Mouse (Mus musculus) kidney, postnatal 25 days (tissue): ENCODE data around the gene Map1b.
A peak's percentile ranks its signal among the peaks of the same experiment; 100 is the strongest.

Source experiments
- DNase-seq, 2 experiments: peaks; one replicate each; pipeline ENCODE4 v3.0.0; 2021; ENCODE audit warnings: mixed read lengths in 2 of 2

Gene Map1b

DNA sequence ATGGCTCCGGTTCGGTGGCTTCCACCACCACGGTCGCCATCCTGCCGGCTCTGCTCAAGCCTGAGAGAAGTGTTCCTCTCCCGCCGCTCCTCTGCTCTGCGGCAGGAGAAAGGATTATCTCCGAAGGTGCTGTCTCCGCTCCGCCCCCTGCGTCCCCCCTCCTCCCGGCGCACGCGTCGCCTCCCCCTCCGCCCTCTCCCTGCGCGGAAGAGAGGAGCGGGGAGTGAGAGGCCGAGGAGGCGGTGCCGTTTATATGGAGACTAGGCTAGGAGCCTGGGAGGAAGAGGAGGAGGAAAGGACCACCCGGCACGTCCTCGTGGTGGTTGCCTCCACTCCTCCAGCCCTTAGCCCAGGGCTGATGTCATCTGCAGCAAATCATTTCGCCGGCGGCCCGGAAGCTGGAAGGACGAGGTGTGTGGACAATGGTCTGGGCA, at the start of gene Map1b:
Map1b (minus strand) TSS at position 93 of the 434 bp plus-strand sequence.
- peak; percentile 52 to 71 for DNase-seq

DNA sequence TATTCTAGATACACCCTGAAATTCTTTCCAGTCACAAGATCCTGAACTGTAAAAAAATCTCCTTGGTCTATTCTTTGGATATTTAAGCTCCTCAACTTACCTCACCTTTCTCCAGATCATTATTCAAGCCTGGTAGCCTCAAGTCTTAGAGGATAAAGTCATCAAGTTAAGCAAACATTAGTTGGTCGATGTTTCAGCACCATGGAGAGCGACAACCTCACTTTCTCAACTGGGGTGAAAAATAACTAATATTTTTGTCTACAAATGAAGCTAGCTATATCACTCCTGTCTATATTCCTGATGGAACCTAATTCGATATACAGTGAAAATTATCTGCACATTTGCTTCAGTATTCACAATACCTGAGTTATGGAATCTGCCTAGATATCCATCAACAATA, 48.0 kb upstream of the Map1b start:
- DNase-seq, result peak in 1 of 2 experiments; percentile 65

- DNase-seq, result no peak
Measured at GRCm38 (mm10) chr13:99563021-99563420, 46.7 kb upstream of the Map1b start.

- no peak for DNase-seq
Measured at GRCm38 (mm10) chr13:99561843-99562550, 45.7 kb upstream of the Map1b start.

DNA sequence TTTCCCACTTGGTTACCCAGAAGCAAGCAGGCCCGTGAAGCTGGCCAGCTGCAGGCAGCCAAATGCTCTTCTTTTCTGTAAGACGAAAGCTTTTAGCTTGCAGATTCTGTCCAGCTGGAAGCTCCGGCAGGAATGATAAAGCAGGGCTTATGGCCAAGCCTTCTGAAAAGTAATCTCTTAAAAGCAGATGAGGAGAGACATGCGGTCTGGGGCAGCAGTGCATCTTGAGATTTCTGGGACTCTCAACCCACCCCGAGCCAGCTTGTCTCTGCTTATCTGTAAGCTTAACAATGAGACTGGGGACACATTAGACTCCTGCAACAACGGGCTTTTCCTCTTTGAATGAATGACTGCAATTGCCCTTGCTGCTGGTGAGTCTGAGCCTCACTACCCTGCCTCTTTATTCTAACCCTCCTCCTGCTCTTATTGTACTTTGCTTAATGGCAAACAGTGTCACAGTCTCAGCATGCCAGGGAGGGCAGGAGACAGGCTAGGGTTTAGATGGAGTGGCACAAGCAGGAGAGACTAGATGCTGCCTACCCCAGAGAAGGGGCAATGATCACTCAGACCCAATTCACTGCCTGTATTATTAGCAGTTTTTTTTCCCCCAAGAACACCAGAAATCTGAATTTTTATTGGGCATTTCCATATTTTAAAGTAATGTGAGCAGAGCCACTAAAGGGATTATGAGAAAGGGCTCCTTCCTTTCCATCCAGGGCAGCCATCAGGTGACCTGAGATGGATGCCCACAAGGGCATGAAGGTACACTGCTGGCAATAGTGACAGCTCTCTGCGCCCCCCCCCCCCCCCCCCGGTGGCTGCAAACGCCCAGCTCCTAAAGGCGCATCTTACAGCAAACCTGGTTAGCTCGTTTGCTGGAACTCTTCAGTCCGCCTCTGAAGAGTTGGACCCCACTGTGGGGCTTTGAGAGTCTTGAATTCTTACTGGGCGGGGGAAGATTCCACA, 44.6 kb upstream of the Map1b start:
- DNase-seq, result no peak

DNA sequence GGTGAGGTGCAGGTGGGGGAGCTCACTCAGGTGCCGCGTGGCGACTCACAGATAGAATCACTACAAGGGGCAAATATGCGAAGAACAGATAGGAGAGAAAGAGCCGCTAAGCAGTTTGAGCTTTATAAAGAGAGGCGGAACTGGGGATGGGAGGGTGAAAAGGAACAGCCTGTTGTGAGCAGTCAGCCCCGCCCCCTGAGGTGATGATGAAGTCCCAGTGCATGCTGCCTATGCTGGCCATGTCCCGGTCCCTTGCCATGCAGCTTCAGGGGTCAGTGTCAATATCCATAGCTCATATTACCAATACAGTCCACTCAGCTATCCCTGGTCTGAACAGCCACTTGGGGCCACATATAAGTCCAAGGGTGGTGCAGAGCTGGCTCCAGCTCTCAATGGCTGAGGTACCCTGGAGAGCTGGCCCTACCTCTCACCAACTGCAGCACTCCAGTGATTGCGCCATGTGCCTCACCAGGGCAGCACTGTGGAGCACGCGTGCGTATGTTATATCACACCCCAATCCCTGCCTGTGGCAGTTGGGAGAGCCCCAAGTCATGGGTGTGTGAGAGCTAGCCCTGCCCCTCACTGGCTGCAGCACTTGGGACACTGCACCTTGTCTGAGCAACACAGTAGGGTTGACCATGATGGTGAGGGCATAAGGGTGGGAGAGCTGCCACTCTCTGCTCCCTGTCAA, 42.0 kb upstream of the Map1b start:
- DNase-seq, result no peak

DNA sequence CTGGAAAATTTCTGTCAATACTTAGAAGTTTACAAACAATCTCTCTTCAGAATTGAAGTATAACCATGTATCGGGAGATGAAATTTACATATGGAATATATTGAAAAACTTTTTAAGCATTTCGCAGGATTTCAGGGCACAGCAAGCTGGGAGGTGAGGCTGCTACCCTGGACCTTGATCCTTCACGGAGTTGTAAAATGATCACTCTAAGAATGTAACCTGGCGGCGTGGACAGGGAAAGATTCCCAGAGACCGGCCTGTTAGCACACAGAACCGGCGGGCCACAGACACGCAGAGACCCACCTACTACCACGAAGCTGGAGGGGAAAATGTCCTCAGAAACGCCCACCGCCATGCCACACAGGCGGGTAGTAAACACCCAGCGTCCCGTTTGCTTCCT, 41.5 kb upstream of the Map1b start:
- DNase-seq, result no peak

- DNase-seq, result no peak
Measured at GRCm38 (mm10) chr13:99557331-99557730, 41.0 kb upstream of the Map1b start.

- DNase-seq, result no peak
Measured at GRCm38 (mm10) chr13:99554960-99555359, 38.6 kb upstream of the Map1b start.

GRCm38 (mm10) chr13:99554466-99554865, 38.1 kb upstream of the Map1b start:
- DNase-seq, result no peak

- DNase-seq, result no peak
Measured at GRCm38 (mm10) chr13:99552381-99552780, 36.0 kb upstream of the Map1b start.

GRCm38 (mm10) chr13:99550679-99551369, 34.5 kb upstream of the Map1b start:
- no peak for DNase-seq

GRCm38 (mm10) chr13:99550060-99550459, 33.7 kb upstream of the Map1b start:
- DNase-seq, result no peak

DNA sequence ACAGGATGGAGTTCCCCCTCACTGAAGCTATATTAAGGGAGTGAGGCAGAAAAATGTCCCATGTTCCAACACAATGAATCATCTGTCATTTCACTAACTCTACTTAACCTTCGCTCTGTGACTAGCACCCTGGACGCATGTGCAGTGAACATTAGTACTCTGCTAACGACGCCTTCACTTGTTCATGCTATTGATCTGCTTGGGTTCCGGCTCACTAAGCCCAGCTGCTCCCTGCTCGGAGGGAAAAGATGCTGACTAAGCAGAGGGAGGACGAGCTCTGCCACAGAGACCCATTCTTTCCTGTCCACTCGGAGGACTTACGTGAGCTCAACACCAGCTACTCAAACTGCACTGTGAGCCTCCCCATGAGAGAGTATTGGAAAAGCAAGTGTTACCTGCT, 33.2 kb upstream of the Map1b start:
- DNase-seq, result no peak

DNA sequence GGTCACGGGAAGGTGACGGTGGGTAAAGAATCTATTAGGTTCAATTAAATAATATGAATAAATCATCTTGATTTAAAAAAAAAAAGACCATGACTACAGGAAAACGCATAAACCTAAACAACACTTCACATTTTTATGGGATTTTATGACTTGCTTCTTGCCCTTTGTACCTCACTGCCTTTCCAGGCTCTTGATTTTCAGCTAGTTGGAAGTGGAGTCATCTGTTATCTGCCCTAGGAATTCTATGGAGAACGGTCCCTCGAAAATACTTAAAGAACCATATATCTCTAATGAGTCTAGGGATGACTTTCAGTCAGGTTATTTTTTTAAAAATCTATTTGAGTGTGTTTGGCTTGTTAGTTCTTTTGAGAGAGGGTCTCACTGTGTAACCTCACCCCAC, 30.5 kb upstream of the Map1b start:
- no peak for DNase-seq

DNA sequence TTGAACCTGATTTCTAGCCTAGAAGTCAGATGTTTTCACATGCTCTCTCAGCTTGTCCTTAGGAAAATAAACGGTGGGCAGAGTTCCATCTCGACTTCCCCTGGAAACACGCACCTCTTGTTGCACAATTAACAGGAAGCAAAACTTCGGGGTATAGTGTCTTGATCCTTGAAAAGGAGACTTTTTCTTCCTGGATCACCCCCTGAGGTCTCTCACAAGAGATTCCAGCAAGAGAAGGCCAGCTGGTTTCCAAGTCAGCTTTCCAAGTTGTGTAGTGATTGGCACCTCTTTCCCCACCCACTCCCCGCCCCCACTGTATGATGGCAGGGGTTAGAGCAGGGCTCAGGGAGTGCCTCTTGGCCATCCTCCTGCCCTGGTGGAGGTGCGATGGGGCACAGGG, 28.9 kb upstream of the Map1b start:
- DNase-seq, result peak in 1 of 2 experiments; percentile 11

DNA sequence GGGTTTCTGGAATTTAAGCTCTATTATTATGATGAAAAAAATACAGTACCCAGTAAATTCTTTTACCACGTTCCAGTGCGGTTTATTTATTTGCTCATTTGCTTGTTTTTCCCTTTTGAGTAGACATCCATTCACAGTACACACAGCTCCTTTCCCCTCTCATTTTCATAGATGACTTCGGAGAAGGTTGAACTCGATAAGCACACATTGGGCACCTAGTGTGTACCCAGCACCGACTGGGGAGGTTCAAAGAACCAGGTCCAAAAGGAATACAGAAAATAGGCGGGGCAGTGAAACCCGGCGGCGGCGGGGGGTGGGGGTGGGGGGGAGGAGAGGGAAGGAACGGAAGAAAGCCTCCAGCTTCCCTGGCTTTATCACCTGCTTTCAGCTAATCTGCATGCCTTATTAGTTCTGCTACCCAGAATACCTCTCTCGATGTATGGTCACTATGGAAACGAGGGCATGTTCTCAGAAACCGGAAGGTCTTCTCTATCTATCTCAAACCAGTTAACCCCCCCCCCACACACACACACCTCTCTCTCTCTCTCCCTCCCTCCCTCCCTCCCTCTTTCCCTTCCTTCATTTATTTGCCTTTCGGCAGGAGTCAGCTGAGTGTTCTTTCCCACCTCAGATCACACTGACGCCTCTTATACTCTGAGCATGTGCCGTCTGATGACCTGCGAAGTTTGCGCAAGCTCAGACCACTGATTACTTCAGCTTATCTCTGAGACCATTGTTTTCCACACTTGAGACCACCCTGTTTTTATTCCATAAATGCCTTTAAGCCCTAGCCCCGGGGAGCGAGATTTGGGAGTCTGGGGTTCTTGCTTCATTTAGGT, 25.3 kb upstream of the Map1b start:
- DNase-seq, result no peak

GRCm38 (mm10) chr13:99539288-99539687, 22.9 kb upstream of the Map1b start:
- peak; percentile 4 to 40 for DNase-seq

DNA sequence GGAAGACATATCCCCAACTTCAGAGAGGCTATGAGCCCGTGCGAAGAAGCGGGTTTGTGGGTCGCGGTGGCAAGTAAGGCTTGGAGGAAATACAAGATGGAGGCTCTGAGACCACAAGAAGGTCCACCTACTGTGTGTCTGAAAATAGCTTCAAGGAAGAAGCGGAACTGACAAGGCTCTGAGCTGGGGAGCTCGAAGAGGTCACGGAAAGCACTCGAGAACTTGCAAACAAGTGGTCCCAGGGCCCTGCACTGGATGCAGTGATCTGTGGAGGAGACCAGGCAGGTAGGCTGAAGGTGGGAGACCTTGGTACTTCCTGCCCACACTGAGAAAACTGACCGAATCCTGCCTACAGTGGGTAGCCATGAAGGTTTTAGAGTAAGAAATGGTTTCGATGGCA, 22.5 kb upstream of the Map1b start:
- no peak for DNase-seq

GRCm38 (mm10) chr13:99537908-99538513, 21.7 kb upstream of the Map1b start:
- DNase-seq, result no peak

DNA sequence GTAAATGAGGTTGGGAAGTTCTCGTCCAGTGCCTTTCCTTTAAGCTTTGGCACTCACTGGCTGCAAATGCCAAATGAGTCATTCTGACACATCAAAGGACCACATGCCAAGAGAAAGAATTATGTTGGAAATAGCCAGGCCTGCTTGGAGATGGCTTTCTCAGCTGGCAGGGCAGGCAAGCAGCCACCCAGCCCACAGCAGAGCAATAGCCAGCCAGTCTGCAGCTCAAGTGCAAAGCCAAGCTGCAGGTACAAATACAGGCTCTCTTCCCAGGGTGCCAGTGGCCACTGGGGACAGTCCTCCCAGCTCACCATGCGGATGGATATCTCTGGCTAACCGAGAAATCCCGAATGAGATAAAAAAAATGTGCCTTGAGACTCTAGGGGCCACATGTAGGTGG, 12.1 kb upstream of the Map1b start:
- DNase-seq, result no peak
